Mouse (Mus musculus): Measurements from ENCODE around the gene Exoc1. TPM values are rescaled to one million over a fixed set of nuclear protein-coding genes. Genes with fewer than 3 reads are reported as not detected.

Gene Exoc1
- total and polyA plus RNA-seq, 3 experiments = 34.2 to 40.8 TPM; not detected in 1

DNA sequence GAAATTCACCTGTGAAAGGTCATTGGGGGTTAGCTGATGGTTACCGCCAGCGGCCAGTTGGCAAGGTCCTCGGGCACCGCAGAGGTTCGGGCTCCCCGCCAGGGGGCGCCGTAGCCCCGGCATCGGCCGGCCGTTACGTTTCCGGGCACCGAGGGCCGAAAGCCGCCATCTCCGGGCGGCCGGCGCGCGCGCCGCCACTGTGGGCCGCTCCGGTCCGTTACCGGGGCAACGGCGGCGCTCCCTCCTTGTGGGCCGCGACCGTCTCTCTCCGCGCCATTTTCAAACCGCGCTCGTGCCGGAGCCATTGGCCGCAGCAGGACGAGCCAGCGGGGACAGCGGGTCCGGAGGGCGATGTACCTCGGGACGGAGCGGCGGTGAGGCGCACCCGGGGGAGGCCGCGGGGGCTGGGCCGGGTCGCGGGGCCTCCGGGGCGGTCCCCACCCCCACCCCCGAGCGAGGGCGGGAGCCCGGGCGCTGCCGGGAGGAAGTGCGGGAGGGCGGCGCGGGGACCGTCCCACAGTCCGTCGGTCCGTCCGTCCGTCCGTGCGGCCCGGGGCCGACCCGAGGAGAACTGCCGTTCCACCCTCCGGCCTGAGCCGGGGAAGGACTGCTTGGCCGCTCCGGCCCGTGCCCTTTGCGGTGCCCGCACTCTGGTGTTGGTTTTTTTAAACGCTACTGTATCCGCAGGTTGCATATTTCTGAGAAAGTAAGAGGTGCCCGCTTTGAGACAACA, 59.6 kb downstream of the Exoc1 start, which contains the start of gene Cep135 (continued):
- TF ChIP-seq TBP (IDR thresholded peaks at IDR 0.05; ENCODE audit: low read depth, low read length) (0 out of 2 replicates have a peak, but pooled peaks have one; percentile 22), RCOR1 (IDR thresholded peaks at IDR 0.05; ENCODE audit: low read depth, low read length) (no peak; the same call in 1 of the 2 replicates), MYB (IDR thresholded peaks at IDR 0.05; ENCODE audit: low read depth, low read length) (peak; percentile 58; the same call in 1 of the 2 replicates), ZNF384 (IDR thresholded peaks at IDR 0.05; ENCODE audit: low read depth, low read length) (no peak)

- H3K36me3 ChIP-seq (ENCODE audit: control insufficient read depth in 1 of 2, insufficient read depth in 2 of 2, low read length in 2 of 2) = peaks cover 0 to 14% of the 10 kb centered on the region in 2 experiments; a peak in 3 of 4 replicates
- peak overlapping the region; percentile 76 to 96 for H3K4me3 ChIP-seq (ENCODE audit: control insufficient read depth in 1 of 2, insufficient read depth in 1 of 2, low read depth in 2 of 2, low read length in 2 of 2)
- H3K9me3 ChIP-seq (replicated peaks; ENCODE audit: insufficient read depth, low read length) = no peaks in the 10 kb centered on the region
- DNase-seq (ENCODE audit: low read depth, low spot score) = no peak
- no peaks in the 10 kb centered on the region for H3K27me3 ChIP-seq (ENCODE audit: control insufficient read depth in 1 of 2, insufficient read depth in 2 of 2, low read length in 2 of 2)
- peak overlapping the region; percentile 98 for H3K9ac ChIP-seq (ENCODE audit: control insufficient read depth, low read depth, low read length, poor library complexity, severe bottlenecking)
- H3K27ac ChIP-seq (ENCODE audit: control insufficient read depth, low read depth, low read length) = peak overlapping the region; percentile 59; the same call in 1 of the 2 replicates
- peaks cover 7 to 12% of the 10 kb centered on the region in 2 experiments for H3K4me1 ChIP-seq (ENCODE audit: control insufficient read depth in 1 of 2, insufficient read depth in 2 of 2, low read length in 2 of 2)
- H3K79me2 ChIP-seq (ENCODE audit: control insufficient read depth, insufficient read depth, low read length, poor library complexity) = peaks cover 4% of the 10 kb centered on the region; the same call in 1 of the 2 replicates
- TF ChIP-seq RAD21 (IDR thresholded peaks at IDR 0.05; ENCODE audit: low read depth, low read length) = no peak
- no peak for TF ChIP-seq MEF2A (IDR thresholded peaks at IDR 0.05; ENCODE audit: extremely low read depth, insufficient replicate concordance, low read depth, low read length, poor library complexity, severe bottlenecking)
- TF ChIP-seq CTCF (IDR thresholded peaks at IDR 0.05 in 2 of 3, conservative IDR thresholded peaks at IDR 0.05 in 1 of 3; ENCODE audit: control insufficient read depth in 1 of 3, insufficient read depth in 1 of 3, low read depth in 2 of 3, low read length in 3 of 3, poor library complexity in 1 of 3, severe bottlenecking in 1 of 3) = no peak
- TF ChIP-seq MAX (IDR thresholded peaks at IDR 0.05; ENCODE audit: low read length) = no peak
- TF ChIP-seq RCOR1 (IDR thresholded peaks at IDR 0.05; ENCODE audit: low read depth, low read length) = no peak
- no peak for TF ChIP-seq SIN3A (IDR thresholded peaks at IDR 0.05; ENCODE audit: low read length)
- no peak for TF ChIP-seq CHD2 (IDR thresholded peaks at IDR 0.05; ENCODE audit: low read length)
- no peak for TF ChIP-seq SMC3 (IDR thresholded peaks at IDR 0.05; ENCODE audit: low read depth, low read length)
Observed at GRCm38 (mm10) chr5:76589311-76589710, 60.2 kb downstream of the Exoc1 start.

- Histone ChIP-seq H3K9ac (ENCODE audit: control insufficient read depth, low read depth, low read length, poor library complexity, severe bottlenecking) (no peak overlapping the region; the same call in 1 of the 2 replicates), H3K36me3 (ENCODE audit: control insufficient read depth in 1 of 2, insufficient read depth in 2 of 2, low read length in 2 of 2) (peaks cover 0 to 14% of the 10 kb centered on the region in 2 experiments; a peak in 3 of 4 replicates), H3K9me3 (replicated peaks; ENCODE audit: insufficient read depth, low read length) (no peaks in the 10 kb centered on the region), H3K27me3 (ENCODE audit: control insufficient read depth in 1 of 2, insufficient read depth in 2 of 2, low read length in 2 of 2) (no peaks in the 10 kb centered on the region), H3K4me1 (ENCODE audit: control insufficient read depth in 1 of 2, insufficient read depth in 2 of 2, low read length in 2 of 2) (peaks cover 7 to 12% of the 10 kb centered on the region in 2 experiments), H3K79me2 (ENCODE audit: control insufficient read depth, insufficient read depth, low read length, poor library complexity) (peaks cover 4% of the 10 kb centered on the region; the same call in 1 of the 2 replicates), H3K4me3 (ENCODE audit: control insufficient read depth in 1 of 2, insufficient read depth in 1 of 2, low read depth in 2 of 2, low read length in 2 of 2) (peak overlapping the region in 1 of 2 experiments; percentile 96; a peak in 1 of 4 replicates), H3K27ac (ENCODE audit: control insufficient read depth, low read depth, low read length) (no peak overlapping the region)
- DNase-seq (ENCODE audit: low read depth, low spot score) = peak; percentile 44
- TF ChIP-seq ZKSCAN1 (IDR thresholded peaks at IDR 0.05; ENCODE audit: low read depth, low read length) = 0 out of 2 replicates have a peak, but pooled peaks have one; percentile 8
- TF ChIP-seq ZMIZ1 (IDR thresholded peaks at IDR 0.05; ENCODE audit: low read depth, low read length) = no peak
- TF ChIP-seq ZNF384 (IDR thresholded peaks at IDR 0.05; ENCODE audit: low read depth, low read length) = peak; percentile 90
- no peak for TF ChIP-seq TBP (IDR thresholded peaks at IDR 0.05; ENCODE audit: low read depth, low read length)
Observed at GRCm38 (mm10) chr5:76590009-76590408, 60.9 kb downstream of the Exoc1 start.
